Mouse (Mus musculus) ES-Bruce4 (cell line): ENCODE results near the gene Eif4a1. TPM values are rescaled to one million over a fixed set of nuclear protein-coding genes. Genes with fewer than 3 reads are reported as not detected.
A peak's percentile ranks its signal among the peaks of the same experiment; 100 is the strongest.

ENCODE experiments used
- H3K27ac ChIP-seq: 2 replicates; pipeline ENCODE4 v1.5.1; 2012; ENCODE audit warnings: low read length, inconsistent platforms; ENCODE audit not compliant: insufficient read depth
- H3K27me3 ChIP-seq: 2 replicates; pipeline ENCODE4 v1.6.1; 2012; ENCODE audit warnings: mild to moderate bottlenecking, low read length, inconsistent platforms; ENCODE audit not compliant: control insufficient read depth, poor library complexity, insufficient read depth, severe bottlenecking
- H3K36me3 ChIP-seq: 2 replicates; pipeline ENCODE4 v1.6.1; 2012; ENCODE audit warnings: inconsistent platforms, mild to moderate bottlenecking, low read length, moderate library complexity; ENCODE audit not compliant: control insufficient read depth, poor library complexity, insufficient read depth, severe bottlenecking
- H3K4me1 ChIP-seq: one replicate; pipeline ENCODE4 v1.8.1; 2011; ENCODE audit warnings: low read length; ENCODE audit not compliant: control insufficient read depth, insufficient read depth
- H3K4me3 ChIP-seq: 2 replicates; pipeline ENCODE4 v1.5.1; 2011; ENCODE audit warnings: low read depth, mild to moderate bottlenecking, low read length
- H3K9ac ChIP-seq: 2 replicates; pipeline ENCODE4 v1.6.1; 2012; ENCODE audit warnings: low read depth, mild to moderate bottlenecking, inconsistent platforms; ENCODE audit not compliant: poor library complexity, severe bottlenecking
- H3K9me3 ChIP-seq: replicated peaks from 2 replicates; pipeline ENCODE4 v1.6.1; 2012; ENCODE audit warnings: mild to moderate bottlenecking, low read length, inconsistent platforms; ENCODE audit not compliant: control insufficient read depth, poor library complexity, insufficient read depth, severe bottlenecking
- CTCF ChIP-seq: IDR thresholded peaks from one replicate; pipeline ENCODE4 v1.8.1; 2011; ENCODE audit warnings: low read depth, low read length
- EP300 ChIP-seq: IDR thresholded peaks from 2 replicates; pipeline ENCODE4 v1.6.1; 2011; ENCODE audit warnings: low read depth, low read length; ENCODE audit not compliant: insufficient read depth
- POLR2A ChIP-seq: IDR thresholded peaks from one replicate; pipeline ENCODE4 v1.8.1; 2011; ENCODE audit warnings: low read length; ENCODE audit not compliant: insufficient read depth
- polyA plus RNA-seq: library from polyadenylated mRNA; stranded (reverse); fragments of >200 nt; gene quantifications from 2 replicates; pipeline ENCODE4 v1.2.4, GENCODE M21; 2011; ENCODE audit warnings: low read depth; ENCODE audit not compliant: missing spikeins, insufficient read depth, insufficient read length

Eif4a1 gene
- polyA plus RNA-seq, 1 experiment, result 1,464 TPM

DNA sequence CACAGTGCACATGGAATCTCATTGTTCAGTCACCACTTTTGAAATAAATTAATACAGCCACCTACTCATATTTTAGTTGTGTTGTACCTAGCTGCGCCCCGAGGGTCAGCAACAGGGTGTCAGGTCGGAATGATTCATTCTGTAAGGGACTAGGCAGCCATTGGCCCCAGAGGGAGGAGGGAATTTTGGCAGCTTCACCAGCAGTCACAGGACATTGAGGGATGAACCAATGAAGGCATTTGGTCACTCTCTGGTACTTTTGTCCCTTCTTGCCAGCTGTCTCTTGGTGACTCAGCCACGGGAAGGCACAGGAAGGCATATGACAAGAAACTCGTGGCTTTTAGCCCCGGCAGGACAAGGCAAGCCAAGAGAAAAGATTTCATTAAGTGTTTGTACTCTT, 8.4 kb downstream of the Eif4a1 start:
- Histone ChIP-seq H3K9me3 (no peaks in the 10 kb centered on the region; the same call in 1 of the 2 replicates), H3K36me3 (peaks cover 22% of the 10 kb centered on the region), H3K27me3 (no peaks in the 10 kb centered on the region), H3K9ac (no peak overlapping the region), H3K4me1 (no peaks in the 10 kb centered on the region), H3K4me3 (no peak overlapping the region), H3K27ac (peak overlapping the region; percentile 93)
- TF ChIP-seq CTCF (no peak), EP300 (no peak), POLR2A (no peak)

DNA sequence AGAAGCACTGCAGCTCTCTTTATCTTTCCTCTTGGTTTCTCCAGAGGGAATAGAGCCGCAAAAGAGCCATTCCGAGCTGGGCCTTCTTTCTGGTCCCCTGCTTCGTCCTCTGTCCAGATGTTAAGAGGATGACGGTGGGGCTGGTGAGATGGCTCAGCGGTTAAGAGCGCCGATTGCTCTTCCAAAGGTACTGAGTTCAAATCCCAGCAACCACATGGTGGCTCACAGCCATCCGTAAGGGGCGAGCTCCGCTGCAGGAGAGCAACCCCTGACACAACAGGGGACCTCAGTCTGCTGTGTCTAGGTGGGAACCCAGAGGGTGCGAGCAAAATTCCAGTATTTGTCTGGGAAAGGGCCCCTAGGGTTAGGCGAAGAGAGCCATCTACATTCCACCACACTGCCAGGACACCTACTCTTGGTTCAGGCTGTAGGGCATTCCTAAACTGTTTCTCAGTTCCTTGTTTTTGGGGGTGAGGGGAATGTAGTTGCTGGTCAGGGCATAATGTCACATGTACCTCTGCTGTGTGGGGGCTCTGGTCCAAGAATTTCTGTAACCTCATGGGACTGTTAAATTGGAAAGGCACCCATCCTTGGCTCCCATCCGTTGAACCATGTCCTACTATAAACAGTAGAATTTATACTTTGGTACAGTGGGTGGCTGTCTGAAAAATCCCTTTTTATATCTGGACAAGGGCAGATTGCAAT, 9.1 kb downstream of the Eif4a1 start:
- H3K36me3 ChIP-seq, result peaks cover 15% of the 10 kb centered on the region
- peak overlapping the region; percentile 55 for H3K4me3 ChIP-seq
- no peaks in the 10 kb centered on the region for H3K4me1 ChIP-seq
- TF ChIP-seq CTCF, result no peak
- TF ChIP-seq POLR2A, result no peak
- TF ChIP-seq EP300, result no peak
- no peaks in the 10 kb centered on the region; the same call in 1 of the 2 replicates for H3K9me3 ChIP-seq
- no peaks in the 10 kb centered on the region for H3K27me3 ChIP-seq
- H3K9ac ChIP-seq, result peak overlapping the region; percentile 75
- H3K27ac ChIP-seq, result peak overlapping the region; percentile 93

DNA sequence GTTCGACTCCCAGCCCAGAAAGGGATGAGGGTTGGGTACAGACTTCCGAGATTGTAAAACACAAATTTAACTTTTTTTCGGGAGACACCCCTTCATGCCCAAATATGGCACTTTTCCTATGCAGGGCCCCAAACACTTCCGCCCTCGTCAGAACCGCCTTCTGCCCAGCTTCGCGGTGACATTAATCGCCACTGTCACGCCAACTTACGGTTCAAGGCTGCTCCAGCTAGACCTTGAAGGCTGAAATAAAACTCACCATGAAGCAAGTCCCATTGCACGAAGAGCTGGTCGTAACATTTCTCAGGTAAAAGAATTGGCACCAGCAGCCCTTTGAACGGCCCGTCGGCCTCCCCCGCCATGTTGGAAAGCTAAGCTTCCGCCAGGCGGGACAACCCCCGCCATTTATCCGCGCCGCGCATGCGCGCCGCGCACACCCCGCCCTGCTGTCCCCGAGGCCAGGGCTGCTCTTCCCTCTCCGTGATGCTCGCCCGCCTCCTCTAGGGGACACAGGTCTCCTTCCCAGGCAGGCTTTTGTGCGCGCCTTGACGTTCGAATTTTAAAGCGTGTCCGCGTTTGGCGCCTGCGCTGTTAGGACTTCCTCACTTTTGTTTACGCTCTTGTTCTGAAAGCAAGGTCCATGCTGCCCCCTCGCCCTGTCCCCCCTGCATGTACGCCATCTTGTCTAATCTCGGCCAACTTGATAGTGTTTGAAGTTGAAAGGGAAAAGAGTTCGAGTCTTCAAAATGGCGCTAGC, 9.8 kb downstream of the Eif4a1 start, which contains the start of gene Mpdu1:
Gene Mpdu1, minus strand, starts transcription at position 430 of the 754 bp plus-strand sequence.
- H3K9ac ChIP-seq, result peak within 1 kb of the TSS; percentile 75
- peak within 1 kb of the TSS; percentile 94 for H3K4me3 ChIP-seq
- peak within 1 kb of the TSS; percentile 95 for H3K27ac ChIP-seq
- TF ChIP-seq POLR2A (peak; percentile 57), CTCF (peak; percentile 6), EP300 (0 out of 2 replicates have a peak, but pooled peaks have one; percentile 53)
- no peaks in the 10 kb centered on the region; the same call in 1 of the 2 replicates for H3K9me3 ChIP-seq
- H3K36me3 ChIP-seq, result peaks cover 8% of the 10 kb centered on the region
- no peaks in the 10 kb centered on the region for H3K27me3 ChIP-seq
- H3K4me1 ChIP-seq, result no peaks in the 10 kb centered on the region

DNA sequence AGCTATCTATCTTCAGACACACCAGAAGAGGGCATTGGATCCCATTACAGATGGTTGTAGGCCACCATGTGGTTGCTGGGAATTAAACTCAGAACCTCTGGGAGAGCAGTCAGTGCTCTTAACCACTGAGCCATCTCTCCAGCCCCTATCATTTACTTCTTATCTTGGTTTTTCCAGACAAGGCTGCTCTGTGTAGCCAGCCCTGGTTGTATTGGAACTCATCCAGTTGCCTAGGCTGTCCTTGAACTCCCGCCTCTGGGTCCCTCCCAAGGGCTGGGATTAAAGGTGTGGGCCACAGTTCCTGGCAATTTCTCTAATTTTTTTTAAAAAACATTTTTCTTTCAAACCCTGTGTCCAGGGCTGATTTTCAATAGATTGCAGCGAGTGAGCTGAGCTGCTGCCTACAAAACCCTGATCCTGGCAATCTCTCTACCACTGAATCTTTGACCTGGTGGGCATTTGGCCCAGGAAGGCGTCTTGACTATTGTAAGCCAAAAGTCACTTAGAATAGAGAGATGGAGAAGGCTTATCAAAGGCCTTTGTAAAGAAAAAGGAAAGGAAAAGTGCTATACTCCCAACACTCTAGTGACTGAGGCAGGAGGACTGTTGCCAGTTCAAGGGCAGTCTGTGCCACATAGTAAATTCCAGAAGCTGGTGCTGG, 10.9 kb downstream of the Eif4a1 start:
- peak overlapping the region; percentile 75 for H3K9ac ChIP-seq
- H3K4me3 ChIP-seq, result peak overlapping the region; percentile 94

DNA sequence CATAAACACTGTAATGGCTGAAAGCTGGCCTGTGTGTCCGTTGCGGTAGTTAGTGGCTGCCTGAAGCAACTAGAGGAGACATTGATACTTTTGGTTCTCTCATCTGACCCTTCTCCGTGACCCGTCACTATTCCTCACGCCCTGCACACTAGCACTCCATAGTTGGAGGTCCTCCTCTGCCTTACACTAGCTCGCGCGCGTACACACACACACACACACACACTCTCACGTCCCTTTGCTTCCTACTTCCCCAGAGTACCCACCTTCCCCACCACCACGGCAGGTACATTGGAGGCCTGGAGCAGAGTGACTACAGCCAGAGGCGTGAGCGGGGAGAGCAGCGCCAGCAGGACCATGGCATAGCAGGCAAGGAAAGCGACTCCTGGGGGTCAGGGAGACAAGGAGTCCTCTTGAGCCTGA, 14.8 kb downstream of the Eif4a1 start:
- peak overlapping the region; percentile 77; the same call in 1 of the 2 replicates for H3K9ac ChIP-seq
- H3K27ac ChIP-seq, result peak overlapping the region; percentile 60
- H3K27me3 ChIP-seq, result no peaks in the 10 kb centered on the region
- peaks cover 7% of the 10 kb centered on the region for H3K36me3 ChIP-seq
- no peaks in the 10 kb centered on the region for H3K4me1 ChIP-seq
- H3K4me3 ChIP-seq, result peak overlapping the region; percentile 43
- no peaks in the 10 kb centered on the region for H3K9me3 ChIP-seq
- TF ChIP-seq POLR2A (no peak), CTCF (no peak), EP300 (no peak)

More for the DNA sequence above, 10.9 kb downstream of the Eif4a1 start:
- H3K36me3 ChIP-seq, result peaks cover 8% of the 10 kb centered on the region
- no peaks in the 10 kb centered on the region for H3K27me3 ChIP-seq
- no peaks in the 10 kb centered on the region for H3K4me1 ChIP-seq
- TF ChIP-seq CTCF (no peak), POLR2A (no peak)
- no peaks in the 10 kb centered on the region; the same call in 1 of the 2 replicates for H3K9me3 ChIP-seq
- peak overlapping the region; percentile 95 for H3K27ac ChIP-seq
